Mouse (Mus musculus) layer of hippocampus, postnatal 14 days (tissue): ENCODE results near the gene Col16a1. TPM values are rescaled to one million over a fixed set of nuclear protein-coding genes. Genes with fewer than 3 reads are reported as not detected.
A peak's percentile ranks its signal among the peaks of the same experiment; 100 is the strongest.

Source experiments
- DNase-seq, 2 experiments: peaks; one replicate each; pipeline ENCODE4 v3.0.0; 2021 to 2022; ENCODE audit warnings: low spot score in 2 of 2, mixed read lengths in 1 of 2
- long read RNA-seq, 2 experiments: library from polyadenylated mRNA; stranded (forward); transcript quantifications; one replicate each; pipeline ENCODE4 v2.0.0; 2021
- total RNA-seq, 2 experiments: library from RNA; stranded (reverse); gene quantifications; 2 replicates each; pipeline ENCODE4 v1.2.3; 2021

Col16a1 gene
- 10 to 100 TPM; 11.4 to 16.2 TPM for total RNA-seq
- long read RNA-seq, experiment 1, partial matches to known transcripts = 2 of 5 reads
- long read RNA-seq, experiment 1, other reads (novel, unspliced or antisense) = 3 of 5 reads
- long read RNA-seq, experiment 2, partial matches to known transcripts = 10 of 16 reads
- long read RNA-seq, experiment 2, other reads (novel, unspliced or antisense) = 6 of 16 reads

DNA sequence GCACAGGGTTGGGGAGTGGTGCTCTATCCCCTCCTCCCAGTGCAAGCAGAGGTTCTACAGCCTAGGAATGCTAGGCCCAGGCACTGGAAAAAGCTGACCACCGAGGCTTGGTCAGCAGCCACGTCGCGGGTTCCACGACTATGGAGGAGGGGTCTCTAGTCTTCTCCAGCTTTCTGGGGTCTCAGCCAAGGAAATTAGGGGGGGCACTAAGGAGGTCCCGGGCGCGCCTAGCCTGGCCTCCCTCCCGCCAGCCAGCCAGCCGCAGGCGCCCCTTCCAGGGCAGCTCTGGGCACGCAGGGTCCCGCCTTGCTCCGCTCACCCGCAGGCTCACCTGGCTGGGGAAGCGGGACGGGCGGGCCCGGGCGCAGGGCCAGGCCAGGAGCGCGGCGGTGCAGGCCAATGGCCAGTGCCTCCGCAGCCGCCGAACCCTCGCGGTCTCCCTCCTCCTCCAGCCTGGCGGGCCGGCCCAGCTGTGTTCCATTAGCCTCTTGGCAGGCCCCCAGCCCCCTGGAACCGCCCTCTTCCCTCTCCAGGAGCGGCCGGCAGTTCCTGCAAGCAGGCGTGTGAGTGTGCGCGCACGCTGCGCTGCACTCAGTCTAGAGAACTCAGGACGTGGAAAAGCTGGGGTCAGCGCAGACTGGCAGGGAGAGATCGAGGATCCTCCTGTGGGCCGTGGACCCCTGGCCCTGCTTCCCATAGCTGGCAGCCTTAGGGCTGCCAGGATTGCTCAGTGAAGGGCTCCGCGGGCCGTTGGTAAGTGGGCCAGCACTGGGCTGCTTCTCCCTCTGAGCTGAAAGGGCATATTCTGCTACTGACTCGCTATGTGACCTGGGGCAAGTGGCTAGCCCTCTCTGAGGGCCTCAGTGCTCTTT, at the start of gene Col16a1:
Gene Col16a1, plus strand, starts transcription at position 510 of the 872 bp plus-strand sequence.
- DNase-seq = peak; percentile 74 to 85

DNA sequence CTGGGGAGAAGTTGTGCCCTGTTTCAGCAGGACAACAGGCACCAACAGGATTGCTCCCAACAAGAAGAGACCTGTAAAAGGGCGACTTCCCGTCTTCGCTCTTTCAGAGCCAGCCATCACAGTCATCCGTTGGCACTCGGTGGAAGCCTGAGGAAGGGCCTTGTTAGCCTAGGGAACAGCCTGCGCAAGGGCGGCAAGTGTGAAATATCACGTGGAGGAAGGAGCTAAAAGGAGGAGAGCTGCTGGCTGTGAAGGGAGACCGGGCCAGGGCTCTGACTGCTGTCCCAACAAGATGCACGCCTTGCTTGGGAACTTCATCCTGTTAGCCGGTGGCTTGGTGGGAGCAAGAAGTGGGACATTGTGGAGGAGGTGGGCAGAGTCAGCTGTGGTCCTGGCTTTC, 49.5 kb upstream of the Col16a1 start:
- DNase-seq = no peak

DNA sequence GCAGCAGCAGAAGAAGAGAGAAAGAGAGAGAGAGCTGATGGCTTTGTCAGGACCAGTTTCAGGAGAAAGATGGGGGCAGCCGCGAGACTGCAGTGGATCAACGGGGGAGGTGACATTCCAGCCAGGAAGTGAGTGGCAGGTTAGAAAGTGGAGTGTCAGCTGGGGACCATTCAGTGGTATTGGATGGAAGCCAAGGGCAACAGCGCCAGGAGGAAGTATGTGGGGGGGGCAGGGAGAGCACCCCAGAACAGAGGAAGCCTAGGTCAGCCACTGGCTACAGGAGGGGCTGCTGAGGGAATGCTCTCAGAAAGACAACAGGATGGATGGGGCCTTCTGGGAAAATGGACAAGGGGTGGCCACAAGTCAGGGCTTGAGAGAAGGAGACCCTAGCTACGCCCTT, 45.9 kb upstream of the Col16a1 start:
- DNase-seq = no peak

DNA sequence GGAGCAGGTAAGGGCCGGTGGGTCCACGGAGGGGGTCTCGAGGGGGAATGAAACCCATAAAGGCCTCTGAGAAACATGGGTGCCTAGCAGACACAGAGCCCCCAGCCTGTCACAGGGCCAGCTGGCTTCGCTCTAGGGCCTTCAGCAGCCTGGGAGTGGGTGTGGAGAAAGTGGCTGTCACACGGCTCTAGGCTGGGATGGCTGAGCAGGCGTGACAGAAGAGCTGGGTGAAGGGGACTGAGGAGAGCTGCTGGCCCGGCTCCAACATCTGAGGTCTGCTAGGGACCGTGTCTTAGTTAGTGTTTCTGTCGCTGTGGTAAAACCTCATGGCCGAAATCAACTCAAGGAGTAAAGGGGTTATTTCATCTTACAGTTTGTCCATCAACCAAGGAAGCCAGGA, 45.5 kb upstream of the Col16a1 start:
- DNase-seq = no peak

DNA sequence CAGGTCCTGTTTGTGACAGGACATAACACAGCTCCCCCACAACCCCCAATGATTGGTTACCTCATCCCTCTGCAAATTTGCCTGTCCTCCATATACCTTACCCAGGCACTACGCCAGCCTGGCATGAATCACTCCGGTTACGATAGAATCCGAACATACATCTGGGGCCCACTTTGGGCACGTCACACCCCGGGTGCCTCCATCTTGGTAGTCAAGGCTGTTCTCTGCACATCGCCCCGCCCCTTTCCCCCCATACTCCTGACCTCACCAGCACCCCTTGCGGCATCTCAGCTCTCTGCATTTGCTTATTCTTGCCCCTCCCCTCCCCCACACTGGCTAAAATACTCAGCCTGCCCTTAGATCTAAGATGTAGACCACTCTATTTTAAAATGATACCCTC, 42.0 kb upstream of the Col16a1 start:
- DNase-seq = no peak

DNA sequence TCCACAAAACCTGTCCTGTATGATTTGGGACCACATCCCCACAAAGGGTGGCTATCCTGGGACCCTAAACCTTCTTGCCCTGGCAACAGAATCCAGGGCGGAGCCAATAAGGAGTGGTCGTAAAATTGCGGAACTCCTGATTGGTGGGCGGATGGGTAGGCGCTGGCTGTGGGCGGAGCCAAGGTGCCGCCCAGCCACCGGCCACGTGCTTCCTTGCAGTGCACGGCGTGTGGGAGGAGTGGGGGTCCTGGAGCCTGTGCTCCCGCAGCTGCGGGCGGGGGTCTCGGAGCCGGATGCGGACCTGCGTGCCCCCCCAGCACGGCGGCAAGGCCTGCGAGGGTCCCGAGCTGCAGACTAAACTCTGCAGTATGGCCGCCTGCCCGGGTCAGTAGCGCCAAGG, 41.1 kb upstream of the Col16a1 start:
- DNase-seq = no peak

DNA sequence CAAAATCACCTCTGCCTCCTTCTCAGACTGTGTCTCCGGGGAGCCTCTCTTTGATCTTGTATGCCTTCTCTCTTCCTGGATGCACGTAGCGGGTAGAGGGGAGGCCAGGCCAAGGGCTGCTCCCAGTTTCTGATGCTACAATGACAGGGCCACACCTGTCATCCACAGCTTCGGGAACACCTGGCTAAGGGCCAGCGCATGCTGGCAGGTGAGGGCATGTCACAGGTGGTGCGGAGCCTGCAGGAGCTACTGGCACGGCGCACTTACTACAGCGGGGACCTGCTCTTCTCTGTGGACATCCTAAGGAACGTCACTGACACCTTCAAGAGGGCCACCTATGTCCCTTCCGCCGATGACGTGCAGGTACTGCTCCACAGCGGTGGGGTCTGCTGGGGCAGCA, 38.6 kb upstream of the Col16a1 start:
- DNase-seq = no peak

DNA sequence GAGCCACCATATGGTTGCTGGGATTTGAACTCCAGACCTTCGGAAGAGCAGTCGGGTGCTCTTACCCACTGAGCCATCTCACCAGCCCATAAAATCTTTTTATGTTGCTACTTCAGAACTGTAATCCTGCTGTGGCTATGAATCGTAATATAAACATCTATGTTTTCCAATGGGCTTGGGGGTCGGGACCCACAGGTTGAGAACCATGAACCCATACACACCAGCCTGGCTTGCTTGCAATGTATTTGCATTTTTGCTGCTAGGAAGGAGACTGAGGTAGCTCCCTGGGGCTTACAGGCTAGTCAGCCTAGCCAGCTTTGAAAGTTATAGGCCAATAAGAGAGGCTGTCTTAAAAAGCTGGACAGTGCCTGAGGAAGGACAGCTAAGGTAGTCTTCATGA, 36.9 kb upstream of the Col16a1 start:
- DNase-seq = no peak

DNA sequence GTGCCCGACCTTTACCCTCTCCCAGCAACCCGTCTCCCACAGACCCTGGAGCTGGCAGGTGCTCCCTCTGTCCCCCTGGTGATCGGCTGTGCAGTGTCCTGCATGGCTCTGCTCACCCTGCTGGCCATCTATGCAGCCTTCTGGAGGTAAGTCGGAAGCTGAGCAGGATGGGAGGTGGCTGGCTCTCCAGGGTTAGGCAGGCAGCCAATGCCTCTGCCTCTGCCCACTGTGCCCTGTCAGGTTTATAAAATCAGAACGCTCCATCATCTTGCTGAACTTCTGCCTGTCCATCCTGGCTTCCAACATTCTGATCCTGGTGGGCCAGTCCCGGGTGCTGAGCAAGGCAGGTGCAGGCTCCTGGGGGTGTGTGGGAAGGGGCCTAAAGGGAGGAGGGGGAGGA, 35.4 kb upstream of the Col16a1 start:
- DNase-seq = no peak

DNA sequence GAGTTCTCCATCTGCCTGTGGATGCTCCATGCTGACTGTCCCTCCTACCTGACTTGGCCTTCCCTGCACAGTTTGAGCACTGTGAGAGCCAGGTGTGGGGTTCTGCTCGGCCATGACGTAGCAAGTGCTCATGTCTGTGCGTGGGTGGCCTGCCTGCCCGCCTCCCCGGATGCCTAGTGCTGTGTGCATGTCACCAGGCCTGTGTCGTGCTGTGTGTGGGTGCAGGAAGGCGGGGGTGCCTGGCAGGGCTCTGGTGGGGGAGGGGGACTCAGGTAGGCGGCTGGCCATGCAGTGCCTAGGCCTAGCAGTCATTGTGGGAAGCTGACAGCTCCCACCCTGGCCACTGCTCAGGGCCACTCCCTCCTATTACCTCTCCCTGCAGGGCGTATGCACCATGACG, 34.5 kb upstream of the Col16a1 start:
- DNase-seq = no peak

DNA sequence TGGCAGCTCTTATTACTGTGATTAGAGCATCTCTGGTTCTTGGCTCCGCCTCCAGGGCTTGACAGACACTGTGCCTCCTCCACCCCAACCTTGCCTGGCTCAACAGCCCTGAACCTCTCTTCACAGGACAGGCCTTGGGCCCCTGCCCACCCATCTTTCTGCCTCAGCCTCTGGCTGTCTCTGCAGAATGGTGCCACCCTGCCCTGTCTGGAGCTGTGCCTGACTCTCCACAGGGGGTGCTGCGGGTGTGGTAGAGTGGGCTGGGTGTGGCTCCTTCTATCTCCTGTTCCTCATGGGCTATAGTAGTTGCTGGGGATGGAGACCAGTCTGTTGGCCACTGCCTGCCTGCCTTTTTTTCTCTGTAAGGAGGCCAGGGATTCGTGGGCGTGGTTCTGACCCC, 31.6 kb upstream of the Col16a1 start:
- DNase-seq = no peak

DNA sequence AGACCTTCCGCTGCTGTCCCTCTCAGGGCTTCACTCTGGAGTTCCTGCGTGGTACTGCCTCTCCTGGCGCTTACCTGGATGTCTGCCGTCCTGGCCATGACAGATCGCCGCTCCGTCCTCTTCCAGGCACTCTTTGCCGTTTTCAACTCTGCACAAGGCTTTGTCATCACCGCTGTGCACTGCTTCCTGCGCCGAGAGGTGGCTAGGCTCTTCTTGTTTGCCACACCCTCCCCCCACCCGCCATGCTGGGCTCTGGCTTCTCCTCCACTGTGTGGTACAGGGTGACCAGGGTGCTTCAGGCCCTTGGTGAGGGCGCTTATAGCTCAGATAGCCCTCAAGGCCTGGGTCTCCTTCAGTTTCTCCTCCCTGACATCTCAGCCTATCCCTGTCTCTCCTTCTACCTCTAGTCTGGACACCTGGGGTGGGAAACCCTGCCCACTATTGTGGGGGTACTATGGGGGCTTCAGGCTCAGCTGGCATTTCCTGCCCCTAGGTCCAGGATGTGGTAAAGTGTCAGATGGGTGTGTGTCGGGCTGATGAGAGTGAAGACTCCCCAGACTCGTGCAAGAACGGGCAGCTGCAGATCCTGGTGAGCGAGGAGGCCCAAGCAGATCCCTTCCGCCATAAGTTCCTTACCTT, 30.5 kb upstream of the Col16a1 start:
- no peak for DNase-seq

DNA sequence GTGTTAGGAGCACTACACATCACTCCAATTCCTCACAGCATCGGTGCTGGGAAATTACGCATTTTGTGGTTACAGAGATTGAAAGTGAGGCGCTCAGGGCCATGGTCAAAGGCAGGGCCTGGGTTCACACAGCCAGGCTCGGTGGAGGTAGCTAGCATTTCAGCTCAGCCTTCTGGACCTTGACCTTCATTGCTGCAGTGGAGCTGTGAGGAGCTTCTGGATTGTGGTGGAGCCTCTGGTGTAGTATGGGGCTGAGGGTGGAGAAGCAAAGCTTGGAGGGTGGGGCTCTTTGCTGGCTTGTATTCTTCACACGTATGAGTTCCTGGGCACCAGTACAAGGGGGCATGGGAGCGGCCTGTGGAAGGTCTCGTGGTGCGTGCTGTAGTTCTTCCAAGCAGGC, 24.7 kb upstream of the Col16a1 start:
- DNase-seq = no peak

DNA sequence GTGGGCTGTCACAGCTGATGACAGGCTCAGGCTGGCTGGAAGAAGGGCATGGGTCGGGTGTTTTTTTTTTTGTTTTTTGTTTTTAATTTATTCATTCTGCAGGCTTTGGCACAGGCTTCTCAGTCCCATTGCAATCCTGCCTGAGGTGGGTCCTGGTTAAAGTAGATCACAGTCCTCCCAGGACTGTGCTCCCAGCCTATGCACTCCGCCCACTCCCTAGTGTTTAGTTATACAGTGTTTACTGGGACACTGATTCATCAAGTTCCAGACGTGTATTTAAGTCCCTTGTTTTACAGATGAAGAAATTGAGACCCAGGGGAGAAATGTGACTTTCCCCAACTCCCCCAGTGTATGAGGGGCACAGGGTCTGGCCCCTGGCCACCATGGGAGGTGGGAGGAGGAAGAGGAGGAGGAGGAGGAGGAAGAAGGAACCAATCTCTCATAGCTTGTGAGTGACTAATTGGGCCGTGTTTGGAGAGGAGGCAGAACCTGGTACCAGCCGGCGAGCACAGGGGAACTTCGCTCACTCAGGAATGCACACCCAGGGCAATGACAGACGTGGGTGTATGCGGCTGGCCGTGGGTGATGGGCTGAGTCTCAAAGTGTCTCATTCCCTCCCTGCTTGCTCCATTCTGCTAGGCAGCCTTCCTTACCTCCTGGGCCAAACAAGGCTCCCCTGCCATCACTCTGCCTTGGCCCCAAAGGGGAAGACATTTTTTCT, 24.0 kb upstream of the Col16a1 start:
- no peak for DNase-seq

DNA sequence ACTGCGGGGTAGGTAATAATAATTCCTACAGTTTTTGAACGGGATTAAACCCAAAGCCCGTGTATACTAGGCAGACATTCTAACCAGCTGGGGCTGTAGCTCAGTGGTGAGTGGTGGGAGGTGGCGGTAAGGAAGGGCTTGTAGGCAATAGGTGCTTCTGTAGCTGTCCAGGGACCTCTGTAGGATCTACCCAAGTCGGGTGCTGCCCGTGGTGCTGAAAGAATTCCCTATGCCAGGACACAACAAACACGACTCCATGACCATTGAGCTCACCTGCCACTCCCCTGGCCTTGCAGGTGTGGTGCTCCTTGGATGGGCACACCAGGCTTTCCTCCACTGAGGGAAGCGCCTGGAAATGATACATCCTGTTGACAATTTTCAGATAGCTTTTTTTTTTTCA, 22.1 kb upstream of the Col16a1 start:
- no peak for DNase-seq

DNA sequence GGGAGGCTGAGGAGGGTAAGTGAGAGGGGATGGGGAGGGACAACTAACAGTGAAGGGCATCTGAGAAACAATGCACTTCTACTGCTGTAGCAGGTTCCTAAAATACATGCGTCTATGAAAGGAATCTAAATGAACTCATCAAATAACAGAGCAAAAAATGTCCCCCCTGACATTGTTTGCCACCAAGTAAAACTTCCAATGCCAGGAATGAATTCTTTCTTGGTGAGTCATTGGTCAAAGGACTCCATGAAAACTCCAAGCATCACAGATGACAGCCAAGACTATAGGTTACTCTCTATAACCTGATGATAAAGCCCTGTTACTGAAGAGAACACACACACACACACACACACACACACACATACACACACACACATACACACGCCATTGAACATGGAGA, 16.5 kb upstream of the Col16a1 start:
- DNase-seq = no peak

DNA sequence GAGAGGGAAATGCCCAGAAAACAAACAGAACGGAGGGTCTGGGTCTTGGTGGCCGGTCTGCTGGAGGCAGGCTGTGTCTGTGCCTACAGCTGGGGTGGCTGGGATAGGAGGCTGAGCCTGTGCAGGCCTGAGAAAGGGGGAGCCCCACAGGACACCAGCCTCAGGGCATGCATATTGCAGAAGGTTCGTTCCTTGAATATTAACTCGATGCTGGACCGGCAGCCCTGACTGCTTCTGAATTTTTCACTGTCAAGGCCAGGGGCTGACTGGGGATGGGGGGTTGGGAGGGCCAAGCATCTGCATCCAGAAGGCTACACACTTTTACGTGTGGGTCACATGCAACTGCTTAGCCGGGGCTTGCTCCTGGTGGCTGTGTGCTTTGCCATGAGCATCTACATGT, 14.1 kb upstream of the Col16a1 start:
- no peak for DNase-seq

DNA sequence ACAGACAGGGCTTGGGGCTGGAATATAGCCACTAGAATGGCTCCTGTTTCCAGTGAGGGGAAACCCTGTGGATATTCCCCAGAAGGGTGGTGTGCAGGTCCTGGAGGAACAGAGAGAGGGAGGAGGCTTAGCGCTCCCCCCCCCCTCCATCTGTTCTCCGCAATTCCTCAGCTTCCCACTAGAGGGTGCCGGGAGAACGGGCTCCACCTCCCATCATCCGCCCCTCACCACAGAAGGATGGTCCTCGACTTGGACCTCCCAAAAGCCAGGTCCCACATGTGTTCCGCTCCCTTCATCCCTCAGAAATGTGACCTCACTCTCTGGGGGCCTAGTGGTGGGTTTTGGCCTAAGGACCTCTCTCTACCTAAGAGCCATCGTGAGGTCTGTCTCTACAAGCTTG, 11.5 kb upstream of the Col16a1 start:
- DNase-seq = no peak

DNA sequence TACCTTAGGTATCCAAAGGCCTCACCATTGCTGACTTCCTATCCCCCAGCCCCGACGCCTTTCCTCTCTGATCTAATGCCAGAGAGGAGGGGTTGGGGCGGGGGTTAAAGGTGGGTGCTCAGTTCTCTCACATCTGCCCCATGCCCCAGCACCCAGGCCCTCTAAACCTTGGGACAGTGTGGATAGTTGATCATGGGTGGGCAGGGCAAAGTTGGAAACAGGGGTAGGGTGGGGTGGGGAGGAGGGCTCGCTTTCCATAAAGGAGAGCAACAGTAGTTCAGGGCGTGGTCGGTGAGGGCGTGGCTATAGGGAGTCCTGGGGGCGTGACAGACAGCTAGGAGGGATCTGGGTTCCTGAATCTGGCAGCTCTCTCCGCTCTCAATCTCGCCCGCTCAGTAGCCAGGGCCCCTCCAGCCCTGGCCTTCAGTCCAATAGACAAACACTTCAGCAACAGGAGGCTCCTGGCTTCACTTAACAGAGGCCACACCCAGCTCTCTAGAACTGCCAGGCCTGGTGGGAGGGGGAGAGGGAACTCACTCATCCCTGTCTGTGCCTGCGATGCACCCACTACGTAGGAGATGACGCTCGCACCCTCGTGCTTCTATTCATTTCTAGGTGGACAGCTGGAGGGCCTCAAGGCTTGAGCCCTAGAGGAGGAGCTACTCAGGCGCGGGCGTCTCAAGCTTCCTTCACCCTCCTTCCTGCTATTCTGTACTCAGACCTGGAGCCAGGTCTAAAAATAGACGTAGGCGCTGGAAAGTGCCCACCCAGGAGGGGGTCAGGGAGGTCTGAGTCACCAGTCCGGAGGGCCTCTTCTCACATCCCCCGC, 10.9 kb upstream of the Col16a1 start:
- DNase-seq = no peak

DNA sequence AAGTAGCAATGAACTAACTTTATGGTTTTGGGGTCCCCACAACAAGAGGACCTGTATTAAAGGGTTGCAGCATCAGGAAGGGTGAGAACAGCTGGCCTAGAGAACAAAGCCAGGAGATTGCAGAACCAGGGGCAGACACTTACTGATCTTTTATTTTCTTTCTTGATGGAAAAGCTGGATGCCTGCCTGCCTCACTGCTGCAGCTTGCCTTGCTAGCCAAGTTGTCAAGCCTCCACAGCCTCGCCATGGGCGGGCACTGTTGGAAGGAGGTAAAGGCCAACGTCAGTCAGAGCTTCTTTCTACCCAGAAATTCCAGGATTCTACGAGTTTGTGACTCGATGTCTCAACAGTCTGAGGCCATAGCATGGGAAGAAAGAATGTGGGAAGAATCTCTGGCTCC, 8.3 kb upstream of the Col16a1 start:
- DNase-seq = no peak

DNA sequence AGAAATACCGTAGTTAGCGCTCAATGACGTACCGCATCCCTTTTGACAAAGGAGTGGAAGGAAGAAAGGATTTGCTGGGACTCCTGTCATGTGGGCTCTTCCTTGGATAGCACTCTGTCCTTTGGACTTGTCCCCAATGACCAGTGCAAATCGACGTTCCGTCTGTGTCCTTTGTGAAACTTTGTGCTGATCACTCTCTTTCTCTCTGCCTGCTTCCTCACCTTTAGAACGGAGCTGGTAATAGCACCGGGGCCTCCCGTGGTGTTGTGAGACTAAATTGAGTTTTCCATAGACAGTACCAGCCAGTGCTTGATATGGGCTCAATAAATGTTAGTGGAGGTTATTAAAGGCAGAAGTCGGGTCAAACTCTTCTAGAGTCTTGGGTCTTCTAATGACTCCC, 6.6 kb upstream of the Col16a1 start:
- DNase-seq = no peak
